Mouse (Mus musculus) spleen, adult 18-20 months (tissue): ENCODE results near the gene Casp4.

Experiments used
- DNase-seq, 2 experiments: peaks; one replicate each; pipeline ENCODE4 v3.0.0; 2022; ENCODE audit warnings: mixed read lengths in 2 of 2

Gene Casp4

GRCm38 (mm10) chr9:5308561-5308960 is at the start of gene Casp4:
Casp4 (plus strand) TSS chr9:5308828.
- DNase-seq: peak in 1 of 2 experiments; percentile 27

- DNase-seq: no peak
Measured at GRCm38 (mm10) chr9:5263951-5264475, 44.6 kb upstream of the Casp4 start.

GRCm38 (mm10) chr9:5270274-5270673 is 38.4 kb upstream of the Casp4 start:
- no peak for DNase-seq

- no peak for DNase-seq
Measured at GRCm38 (mm10) chr9:5270884-5271283, 37.7 kb upstream of the Casp4 start.

- no peak for DNase-seq
Measured at GRCm38 (mm10) chr9:5271334-5271845, 37.2 kb upstream of the Casp4 start.

- DNase-seq: no peak
Measured at GRCm38 (mm10) chr9:5286071-5286470, 22.6 kb upstream of the Casp4 start.

- no peak for DNase-seq
Measured at GRCm38 (mm10) chr9:5286597-5286996, 22.0 kb upstream of the Casp4 start.

GRCm38 (mm10) chr9:5296354-5297237 is 12.0 kb upstream of the Casp4 start:
- no peak for DNase-seq

- DNase-seq: peak in 1 of 2 experiments; percentile 29
Measured at GRCm38 (mm10) chr9:5298329-5299131, 10.1 kb upstream of the Casp4 start, which contains the start of gene Casp1. Casp1 (plus strand) TSS chr9:5298517.

- no peak for DNase-seq
Measured at GRCm38 (mm10) chr9:5299132-5299381, 9.6 kb upstream of the Casp4 start.

GRCm38 (mm10) chr9:5310112-5310511 is 1.5 kb downstream of the Casp4 start:
- no peak for DNase-seq

- no peak for DNase-seq
Measured at GRCm38 (mm10) chr9:5311435-5311834, 2.8 kb downstream of the Casp4 start.

GRCm38 (mm10) chr9:5328204-5328603 is 19.6 kb downstream of the Casp4 start:
- DNase-seq: no peak

GRCm38 (mm10) chr9:5332441-5332840 is 23.8 kb downstream of the Casp4 start:
- DNase-seq: no peak

GRCm38 (mm10) chr9:5333422-5333821 is 24.8 kb downstream of the Casp4 start:
- DNase-seq: no peak

GRCm38 (mm10) chr9:5343092-5343491 is 34.5 kb downstream of the Casp4 start:
- DNase-seq: no peak

- peak in 1 of 2 experiments; percentile 3 for DNase-seq
Measured at GRCm38 (mm10) chr9:5344090-5344489, 35.5 kb downstream of the Casp4 start.

- DNase-seq: peak in 1 of 2 experiments; percentile 8
Measured at GRCm38 (mm10) chr9:5345291-5345898, 36.8 kb downstream of the Casp4 start, which contains the start of gene Casp12. Casp12 (plus strand) TSS chr9:5345430.

- no peak for DNase-seq
Measured at GRCm38 (mm10) chr9:5347381-5347780, 38.8 kb downstream of the Casp4 start.

- DNase-seq: no peak
Measured at GRCm38 (mm10) chr9:5353673-5354072, 45.0 kb downstream of the Casp4 start.

GRCm38 (mm10) chr9:5356801-5357200 is 48.2 kb downstream of the Casp4 start:
- no peak for DNase-seq
